Mouse (Mus musculus) cortical plate, adult 2 months (tissue): ENCODE data around the gene Hspb9. TPM values are rescaled to one million over a fixed set of nuclear protein-coding genes. Genes with fewer than 3 reads are reported as not detected.

Source experiments
- H3K27ac ChIP-seq: fragments of 200-500 bp; 2 replicates; pipeline ENCODE4 v1.5.1; 2012; ENCODE audit warnings: low read length, control low read depth, inconsistent platforms; ENCODE audit not compliant: insufficient read depth
- H3K4me1 ChIP-seq: fragments of 200-500 bp; 2 replicates; pipeline ENCODE4 v1.6.1; 2011; ENCODE audit warnings: low read length; ENCODE audit not compliant: control insufficient read depth, insufficient read depth
- H3K4me3 ChIP-seq: fragments of 200-500 bp; 2 replicates; pipeline ENCODE4 v1.5.1; 2011; ENCODE audit warnings: mild to moderate bottlenecking, low read length, control low read depth; ENCODE audit not compliant: insufficient read depth
- CTCF ChIP-seq: fragments of 200-500 bp; IDR thresholded peaks from 2 replicates; pipeline ENCODE4 v1.5.1; 2011; ENCODE audit warnings: mild to moderate bottlenecking, control low read depth, low read length; ENCODE audit not compliant: insufficient read depth; ENCODE audit errors: extremely low read depth
- POLR2A ChIP-seq: fragments of 200-500 bp; IDR thresholded peaks from 2 replicates; pipeline ENCODE4 v1.6.1; 2011; ENCODE audit warnings: mild to moderate bottlenecking, low read length, control low read depth; ENCODE audit not compliant: insufficient read depth; ENCODE audit errors: extremely low read depth
- polyA plus RNA-seq: library from polyadenylated mRNA; depleted of rRNA; stranded (reverse); fragments of >200 nt; gene quantifications from 2 replicates; pipeline ENCODE4 v1.2.3, GENCODE M21; 2012; rRNA removed

The Hspb9 gene
- polyA plus RNA-seq, 1 experiment, result 0.19 TPM

GRCm38 (mm10) chr11:100754693-100755057 is 41.0 kb downstream of the Hspb9 start:
- Histone ChIP-seq H3K4me3 (no peak overlapping the region), H3K4me1 (peaks cover 11% of the 10 kb centered on the region; the same call in 1 of the 2 replicates), H3K27ac (peak overlapping the region; percentile 85)
- TF ChIP-seq CTCF (no peak), POLR2A (no peak)

DNA sequence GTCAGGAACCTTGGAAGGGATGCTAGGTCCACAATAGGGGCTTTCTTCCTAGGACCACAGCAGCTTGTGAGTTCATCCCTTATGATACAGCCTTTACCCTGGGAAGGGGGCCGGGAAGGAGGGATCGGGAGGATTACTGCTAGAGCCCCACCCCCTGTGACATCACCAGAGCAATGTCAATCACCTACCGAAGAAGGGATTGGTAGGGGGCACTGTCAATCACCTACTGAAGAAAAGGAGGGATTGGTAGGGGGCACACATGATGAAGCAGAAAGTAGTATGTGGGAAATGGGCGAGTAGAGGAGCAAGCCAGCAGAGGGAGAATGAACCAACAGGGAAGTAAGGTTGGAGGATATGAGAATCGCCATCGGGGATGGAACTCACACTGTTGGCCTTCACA is 42.8 kb downstream of the Hspb9 start:
- Histone ChIP-seq H3K4me3 (no peak overlapping the region), H3K4me1 (peaks cover 11% of the 10 kb centered on the region; the same call in 1 of the 2 replicates), H3K27ac (no peak overlapping the region)
- TF ChIP-seq POLR2A (no peak), CTCF (no peak)

DNA sequence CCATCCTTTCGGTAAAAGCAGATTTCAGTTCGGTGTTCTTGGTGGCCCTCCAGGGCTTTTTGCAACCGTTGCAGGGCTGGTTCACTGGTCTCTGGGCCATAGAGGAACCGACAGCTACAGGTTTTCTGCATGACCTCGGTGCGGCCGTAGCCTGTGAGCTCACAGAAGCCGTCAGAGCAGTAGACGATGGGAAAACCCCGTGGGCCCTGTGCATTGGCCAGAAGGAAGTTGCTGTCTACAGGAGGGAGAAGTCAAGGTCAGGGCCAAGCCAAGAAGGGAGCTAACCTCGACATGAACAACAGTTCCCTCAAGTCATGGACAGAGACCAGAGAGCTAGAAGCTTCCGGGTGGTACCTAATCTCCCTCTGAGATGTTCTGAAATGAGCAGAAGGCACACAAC is 43.9 kb downstream of the Hspb9 start:
- TF ChIP-seq CTCF, result no peak
- TF ChIP-seq POLR2A, result no peak
- H3K4me1 ChIP-seq, result peaks cover 14% of the 10 kb centered on the region; the same call in 1 of the 2 replicates

DNA sequence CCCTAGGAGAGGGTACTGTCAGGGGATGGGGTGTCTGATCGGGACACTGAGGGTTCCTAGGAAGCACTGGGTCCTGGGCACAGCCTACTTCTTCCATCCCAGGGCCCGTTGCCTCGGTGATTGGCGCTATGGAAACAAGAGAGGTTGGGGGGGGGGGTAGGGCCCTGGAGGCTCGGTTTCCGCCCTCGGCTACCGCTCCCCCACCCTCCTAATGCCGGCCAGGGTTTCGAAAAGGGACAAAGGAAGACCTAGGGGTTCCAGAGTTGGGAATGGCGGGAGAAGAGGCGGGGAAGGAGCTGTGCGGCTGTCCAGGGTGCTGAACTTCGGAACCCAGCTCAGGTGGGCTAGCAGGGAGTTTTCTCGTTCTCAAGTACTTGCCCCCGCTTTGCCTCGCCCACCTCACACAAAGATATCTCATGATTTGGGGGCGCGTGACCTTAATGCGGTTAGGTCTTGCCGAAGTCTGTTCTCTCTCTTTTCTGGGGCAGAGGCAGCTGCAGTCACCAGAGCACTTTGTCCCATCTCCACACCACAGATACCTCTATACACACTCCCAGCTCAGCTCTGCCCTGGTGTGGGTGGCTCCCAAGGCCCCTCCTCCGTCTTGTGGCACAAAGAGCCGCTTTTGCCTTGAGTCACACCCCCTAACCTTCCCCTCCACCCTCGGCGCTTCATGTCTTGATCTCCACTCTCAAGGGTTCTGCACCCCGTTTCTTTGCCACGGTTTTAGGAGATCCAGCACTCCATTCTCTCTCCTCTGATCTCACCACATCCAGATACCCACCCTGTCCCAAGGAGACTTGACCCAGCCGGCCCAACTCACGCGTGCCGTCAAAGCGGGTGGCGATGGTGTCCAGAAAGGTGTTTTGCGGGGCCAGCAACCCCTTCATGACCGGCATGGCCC is 45.3 kb downstream of the Hspb9 start:
- H3K4me1 ChIP-seq, result peaks cover 7% of the 10 kb centered on the region; the same call in 1 of the 2 replicates
- TF ChIP-seq CTCF, result no peak
- TF ChIP-seq POLR2A, result peak; percentile 22; the same call in 1 of the 2 replicates
- H3K4me3 ChIP-seq, result peak overlapping the region; percentile 66
- peak overlapping the region; percentile 85 for H3K27ac ChIP-seq

More for the DNA sequence above, 43.9 kb downstream of the Hspb9 start:
- Histone ChIP-seq H3K4me3 (no peak overlapping the region), H3K27ac (no peak overlapping the region)

- peak within 1 kb of the TSS; percentile 66 for H3K4me3 ChIP-seq
- TF ChIP-seq POLR2A (peak; percentile 16; the same call in 1 of the 2 replicates), CTCF (peak; percentile 40)
- H3K4me1 ChIP-seq, result peaks cover 7% of the 10 kb centered on the region; the same call in 1 of the 2 replicates
- peak within 1 kb of the TSS; percentile 85 for H3K27ac ChIP-seq
Measured at GRCm38 (mm10) chr11:100759611-100760233, 46.1 kb downstream of the Hspb9 start, which contains the start of gene Kcnh4. Gene Kcnh4, minus strand, starts transcription at chr11:100759942.

DNA sequence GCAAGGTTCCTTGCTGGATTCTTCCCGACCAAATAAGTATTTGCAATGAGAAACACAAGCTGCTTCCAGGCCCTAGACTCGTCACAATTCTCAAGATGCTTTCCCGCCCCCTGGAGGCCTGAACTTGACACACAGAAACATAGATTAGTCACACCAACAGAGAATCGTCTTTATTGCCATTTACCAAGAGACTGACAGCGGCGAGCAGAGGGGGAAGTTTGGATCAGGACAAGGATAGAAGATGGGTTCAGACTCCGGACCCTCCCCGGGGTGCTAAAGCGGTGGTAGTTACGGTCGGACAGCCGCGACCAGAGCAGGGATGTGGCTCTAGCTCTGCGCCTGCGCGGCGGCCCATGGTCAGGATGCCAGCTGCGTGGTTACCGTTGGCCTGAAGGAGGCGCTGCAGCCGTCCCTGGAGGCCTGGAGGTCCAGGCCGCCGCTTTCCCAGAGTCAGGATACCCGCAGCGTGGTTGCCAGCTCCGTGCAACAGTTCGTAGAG is 47.9 kb downstream of the Hspb9 start:
- peaks cover 3% of the 10 kb centered on the region; the same call in 1 of the 2 replicates for H3K4me1 ChIP-seq
- TF ChIP-seq POLR2A (0 out of 2 replicates have a peak, but pooled peaks have one; percentile 64), CTCF (peak; percentile 66)
- H3K27ac ChIP-seq, result 0 out of 2 replicates have a peak overlapping the region, but pooled peaks have one; percentile 13
- H3K4me3 ChIP-seq, result peak overlapping the region; percentile 31

GRCm38 (mm10) chr11:100762831-100763230 is 49.2 kb downstream of the Hspb9 start, which contains the start of gene Hcrt:
Gene Hcrt, minus strand, starts transcription at chr11:100762931.
- TF ChIP-seq POLR2A (no peak), CTCF (no peak)
- H3K4me1 ChIP-seq, result peaks cover 3% of the 10 kb centered on the region; the same call in 1 of the 2 replicates
- peak within 1 kb of the TSS; percentile 31 for H3K4me3 ChIP-seq
- 0 out of 2 replicates have a peak within 1 kb of the TSS, but pooled peaks have one; percentile 13 for H3K27ac ChIP-seq

Other genes starting within 250 kb of the Hspb9 start
- gene Klhl11, start 241.1 kb upstream of the Hspb9 start, polyA plus RNA-seq, result 13.8 TPM in 2 replicates
- 87.1 and 94.6 TPM in 2 replicates for gene Acly, start 185.8 kb upstream of the Hspb9 start, polyA plus RNA-seq
- gene Ttc25, start 168.2 kb upstream of the Hspb9 start, polyA plus RNA-seq, result 1.8 and 2.0 TPM in 2 replicates
- gene Cnp, start 138.9 kb upstream of the Hspb9 start, polyA plus RNA-seq, result 396 and 492 TPM in 2 replicates
- 19.6 and 20.9 TPM in 2 replicates for gene Nkiras2, start 94.6 kb upstream of the Hspb9 start, polyA plus RNA-seq
- 165 and 175 TPM in 2 replicates for gene Dnajc7, start 93.7 kb upstream of the Hspb9 start, polyA plus RNA-seq
- gene Zfp385c, start 21.4 kb upstream of the Hspb9 start, polyA plus RNA-seq, result 0.17 and 0.62 TPM in 2 replicates
- 3.3 and 3.7 TPM in 2 replicates for gene Dhx58, start 9.6 kb upstream of the Hspb9 start, polyA plus RNA-seq
- 64.4 and 65.2 TPM in 2 replicates for gene Kat2a, start 1.4 kb upstream of the Hspb9 start, polyA plus RNA-seq
- gene Rab5c, start 24.4 kb downstream of the Hspb9 start, polyA plus RNA-seq, result 196 and 207 TPM in 2 replicates
- 23.4 and 25.4 TPM in 2 replicates for gene Kcnh4, start 46.1 kb downstream of the Hspb9 start, polyA plus RNA-seq
- 0.29 and 0.78 TPM in 2 replicates for gene Hcrt, start 49.1 kb downstream of the Hspb9 start, polyA plus RNA-seq
- gene Ghdc, start 57.1 kb downstream of the Hspb9 start, polyA plus RNA-seq, result 7.5 and 8.6 TPM in 2 replicates
- 17.3 and 19.7 TPM in 2 replicates for gene Stat5b, start 136.9 kb downstream of the Hspb9 start, polyA plus RNA-seq
- gene Stat5a, start 145.5 kb downstream of the Hspb9 start, polyA plus RNA-seq, result 1.5 and 2.0 TPM in 2 replicates
- gene Stat3, start 225.7 kb downstream of the Hspb9 start, polyA plus RNA-seq, result 33.0 and 38.9 TPM in 2 replicates